ENCODE assay signal across 12 mouse cellular contexts in the genomic region with DNA sequence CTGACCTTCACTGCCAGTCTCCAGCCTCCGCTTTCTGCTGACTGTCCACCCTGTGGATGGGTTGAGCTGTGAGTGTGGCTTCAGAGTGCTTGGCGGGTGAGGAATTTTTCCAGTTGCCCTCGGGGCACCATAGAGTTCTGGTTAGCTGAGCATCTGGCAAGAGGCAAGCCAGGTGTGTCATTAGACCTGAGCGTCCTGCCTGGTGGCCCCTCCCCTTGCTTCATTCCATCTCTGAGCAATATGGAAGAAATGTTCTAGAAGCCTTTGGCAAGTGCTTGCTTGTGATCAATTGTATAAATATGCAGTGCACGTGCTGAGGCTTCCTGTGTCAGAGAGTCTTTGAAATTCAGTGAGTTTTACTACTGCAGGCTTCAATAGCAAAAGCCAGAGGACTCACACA. TPM values are rescaled to one million over a fixed set of nuclear protein-coding genes. Genes with fewer than 3 reads are reported as not detected.
DNase-seq lines count a peak whose midpoint lies in the region; ATAC-seq lines count a peak whose summit lies in the region.
"Had no signal": no experiment of that assay in that cellular context is flagged by ENCODE, and none has a peak within 500 bp of the region (broad histone marks: within the 10 kb centered on the region; RNA-seq: fewer than 3 reads in every experiment).

No protein-coding gene starts in this region.

- no peak overlapping the region for H3K4me3 ChIP-seq in heart, embryonic 13.5 days
- no peak overlapping the region for H3K4me3 ChIP-seq in intestine, embryonic 15.5 days (replicated peaks)
- H3K4me3 ChIP-seq: forebrain, embryonic 10.5 days; neural tube, embryonic 13.5 days had no signal

- peaks cover 7% of the 10 kb centered on the region for H3K36me3 ChIP-seq in heart, embryonic 13.5 days
- no peaks in the 10 kb centered on the region for H3K36me3 ChIP-seq in intestine, embryonic 15.5 days
- H3K36me3 ChIP-seq: neural tube, embryonic 13.5 days had no signal

- DNase-seq in heart, adult 9 months (ENCODE audit: low spot score in 2 of 2), result no peak
- DNase-seq in Muller cell, postnatal 12 days (ENCODE audit: inconsistent ontology term), result peak; percentile 92
- peak; percentile 85 for DNase-seq in kidney, adult 11 months
- DNase-seq in kidney, postnatal 4 days, result peak; percentile 61 to 78
- DNase-seq in thymus, postnatal 0 days (ENCODE audit: low spot score), result no peak
- DNase-seq: gastrocnemius, postnatal 25 days; thymus, adult 18-20 months had no signal

- ATAC-seq in heart, embryonic 13.5 days (ENCODE audit: extremely low read depth, insufficient number of reproducible peaks, low FRiP score, low TSS enrichment), result no peak
- ATAC-seq in intestine, embryonic 15.5 days, result no peak
- no peak for ATAC-seq in CD4-positive, CD25-positive, alpha-beta regulatory T cell, adult 4 months

- peaks cover 78% of the 10 kb centered on the region for H3K4me1 ChIP-seq in heart, embryonic 13.5 days
- H3K4me1 ChIP-seq in intestine, embryonic 15.5 days (replicated peaks), result peaks cover 38% of the 10 kb centered on the region

- peak overlapping the region; percentile 40; the same call in 1 of the 2 replicates for H3K9ac ChIP-seq in heart, embryonic 13.5 days
- no peak overlapping the region for H3K9ac ChIP-seq in intestine, embryonic 15.5 days
- H3K9ac ChIP-seq: neural tube, embryonic 13.5 days had no signal

- WGBS in heart, embryonic 13.5 days, result 49% methylated on average over 5 of the region's 5 CpGs
- WGBS in intestine, embryonic 15.5 days, result 51% methylated on average over 5 of the region's 5 CpGs

- H3K27ac ChIP-seq in heart, embryonic 13.5 days (replicated peaks), result 0 out of 2 replicates have a peak overlapping the region, but pooled peaks have one; percentile 32
- no peak overlapping the region for H3K27ac ChIP-seq in intestine, embryonic 15.5 days
- H3K27ac ChIP-seq: forebrain, embryonic 10.5 days; neural tube, embryonic 13.5 days had no signal

- no peaks in the 10 kb centered on the region for H3K27me3 ChIP-seq in heart, embryonic 13.5 days (replicated peaks)
- H3K27me3 ChIP-seq in intestine, embryonic 15.5 days (replicated peaks), result no peaks in the 10 kb centered on the region
- H3K27me3 ChIP-seq: neural tube, embryonic 13.5 days had no signal

- no peaks in the 10 kb centered on the region for H3K9me3 ChIP-seq in heart, embryonic 13.5 days
- no peaks in the 10 kb centered on the region for H3K9me3 ChIP-seq in intestine, embryonic 15.5 days
- H3K9me3 ChIP-seq: forebrain, embryonic 10.5 days; neural tube, embryonic 13.5 days had no signal

- no peak overlapping the region for H3K4me2 ChIP-seq in heart, embryonic 13.5 days
- no peak overlapping the region for H3K4me2 ChIP-seq in intestine, embryonic 15.5 days (replicated peaks)
- H3K4me2 ChIP-seq: neural tube, embryonic 13.5 days had no signal

RNA-seq across cellular contexts. Expression of gene Tead1, which starts 21.0 kb away (rescaled TPM):
- 25.2 and 29.3 TPM in 2 replicates for polyA plus RNA-seq in heart, embryonic 13.5 days (2015; fragmentation: Nextera tagmentation; extraction: Ambion mirVana)
- 17.5 and 18.3 TPM in 2 replicates for polyA plus RNA-seq in intestine, embryonic 15.5 days (2015; fragmentation: Nextera tagmentation; extraction: Ambion mirVana)
- polyA plus RNA-seq in thymus, postnatal 0 days (2015; fragmentation: Nextera tagmentation; extraction: Ambion mirVana), result 1.2 and 3.2 TPM in 2 replicates
- polyA plus RNA-seq in CD4-positive, CD25-positive, alpha-beta regulatory T cell, adult 4 months (2017; shearing (Covaris generic)), result under 1 TPM; 0.03 to 0.61 TPM

Comparison
In these comparisons a context has a peak if more than half of its experiments do, and no peak if none do; other contexts are left out.
1. DNase-seq: peak in Muller cell, postnatal 12 days (single experiment), kidney, adult 11 months (single experiment) and kidney, postnatal 4 days (2 of 2); none in heart, adult 9 months (0 of 2) and thymus, postnatal 0 days (single experiment).